Mouse (Mus musculus) stomach, postnatal 0 days (tissue): ENCODE data around the gene Fem1b. TPM values are rescaled to one million over a fixed set of nuclear protein-coding genes. Genes with fewer than 3 reads are reported as not detected.

Source experiments
- ATAC-seq: fragments of 200-750 bp; cut with Nextera tagmentation; 2 replicates; pipeline ENCODE4 v1.8.0; 2017; ENCODE audit not compliant: low FRiP score, low TSS enrichment
- DNase-seq: peaks from one replicate; pipeline ENCODE4 v3.0.0-alpha.2; 2016; ENCODE audit warnings: low spot score
- H3K27ac ChIP-seq: fragments of 300-500 bp; sonication (generic); replicated peaks from 2 replicates; pipeline ENCODE4 v1.5.1; 2014; ENCODE audit warnings: mild to moderate bottlenecking, control low read depth
- H3K27me3 ChIP-seq: fragments of 300-500 bp; sonication (generic); 2 replicates; pipeline ENCODE4 v1.6.1; 2014; ENCODE audit warnings: low read length; ENCODE audit not compliant: control insufficient read depth, insufficient read depth
- H3K36me3 ChIP-seq: fragments of 300-500 bp; sonication (generic); 2 replicates; pipeline ENCODE4 v1.6.1; 2014; ENCODE audit warnings: low read length, mixed read lengths; ENCODE audit not compliant: control insufficient read depth, insufficient read depth
- H3K4me1 ChIP-seq: fragments of 300-500 bp; sonication (generic); replicated peaks from 2 replicates; pipeline ENCODE4 v1.6.1; 2014; ENCODE audit warnings: antibody characterized with exemption; ENCODE audit not compliant: control insufficient read depth, insufficient read depth
- H3K4me2 ChIP-seq: fragments of 300-500 bp; sonication (generic); replicated peaks from 2 replicates; pipeline ENCODE4 v1.6.1; 2014; ENCODE audit warnings: low read depth, mild to moderate bottlenecking, control low read depth, moderate library complexity
- H3K4me3 ChIP-seq: fragments of 300-500 bp; sonication (generic); 2 replicates; pipeline ENCODE4 v1.5.1; 2014; ENCODE audit warnings: low read depth, low read length, control low read depth
- H3K9ac ChIP-seq: fragments of 300-500 bp; sonication (generic); 2 replicates; pipeline ENCODE4 v1.6.1; 2014; ENCODE audit warnings: mild to moderate bottlenecking, low read length, control low read depth, mixed read lengths
- H3K9me3 ChIP-seq: fragments of 300-500 bp; sonication (generic); 2 replicates; pipeline ENCODE4 v1.6.1; 2016; ENCODE audit warnings: low read length; ENCODE audit not compliant: control insufficient read depth
- CTCF ChIP-seq: IDR thresholded peaks from 2 replicates; pipeline ENCODE4 v1.5.1; 2016; ENCODE audit warnings: antibody characterized with exemption, low read depth, mild to moderate bottlenecking, moderate library complexity
- EP300 ChIP-seq: optimal IDR thresholded peaks from 2 replicates; pipeline ENCODE3; 2016; ENCODE audit warnings: antibody characterized with exemption
- WGBS: fragments of 180-500 bp; shearing (Covaris S2); extraction: QIAGEN DNeasy Blood & Tissue Kit; methylation state at CpG from one replicate; pipeline ENCODE4 v1.1.7; 2014; 5-methylcytosine and 5-hydroxymethylcytosine counted together
- polyA plus RNA-seq: library from polyadenylated mRNA; unstranded; fragments of >200 nt; fragmentation: Nextera tagmentation; extraction: Ambion mirVana; gene quantifications from 2 replicates; pipeline ENCODE4 v1.2.1, GENCODE M21; 2015

Gene Fem1b
- polyA plus RNA-seq, 1 experiment from 2014 or later = 6.6 TPM

GRCm38 (mm10) chr9:62777461-62777860 lies 34.3 kb downstream of the Fem1b start:
- H3K9ac ChIP-seq = no peak overlapping the region
- TF ChIP-seq CTCF (peak; percentile 92), EP300 (no peak)
- peak; percentile 62 for DNase-seq
- no peak overlapping the region; the same call in 1 of the 2 replicates for H3K4me2 ChIP-seq
- WGBS = 7% methylated on average over 5 of the region's 5 CpGs
- H3K4me1 ChIP-seq = no peaks in the 10 kb centered on the region
- no peaks in the 10 kb centered on the region for H3K27me3 ChIP-seq
- no peak overlapping the region for H3K27ac ChIP-seq
- no peak overlapping the region for H3K4me3 ChIP-seq
- no peaks in the 10 kb centered on the region for H3K36me3 ChIP-seq
- peak; percentile 45 for ATAC-seq
- no peaks in the 10 kb centered on the region for H3K9me3 ChIP-seq

- WGBS = 21% methylated on average over 4 of the region's 4 CpGs
- TF ChIP-seq EP300 = no peak
- TF ChIP-seq CTCF = no peak
These were observed 36.3 kb downstream of the Fem1b start for GRCm38 (mm10) chr9:62775464-62775863.

GRCm38 (mm10) chr9:62772746-62773145 lies 39.0 kb downstream of the Fem1b start:
- Histone ChIP-seq H3K4me3 (no peak overlapping the region), H3K4me2 (no peak overlapping the region), H3K9ac (no peak overlapping the region), H3K4me1 (no peaks in the 10 kb centered on the region), H3K27ac (no peak overlapping the region), H3K36me3 (no peaks in the 10 kb centered on the region), H3K27me3 (no peaks in the 10 kb centered on the region), H3K9me3 (no peaks in the 10 kb centered on the region)
- TF ChIP-seq CTCF = no peak
- no peak for TF ChIP-seq EP300
- 67% methylated on average over 8 of the region's 8 CpGs for WGBS
- DNase-seq = no peak
- ATAC-seq = no peak

More at GRCm38 (mm10) chr9:62775464-62775863, 36.3 kb downstream of the Fem1b start:
- H3K9me3 ChIP-seq = no peaks in the 10 kb centered on the region
- DNase-seq (peak; percentile 19), ATAC-seq (no peak)
- H3K4me2 ChIP-seq = no peak overlapping the region
- H3K4me1 ChIP-seq = no peaks in the 10 kb centered on the region
- no peaks in the 10 kb centered on the region for H3K27me3 ChIP-seq
- H3K27ac ChIP-seq = no peak overlapping the region
- no peak overlapping the region for H3K9ac ChIP-seq
- no peaks in the 10 kb centered on the region for H3K36me3 ChIP-seq
- H3K4me3 ChIP-seq = no peak overlapping the region

- no peaks in the 10 kb centered on the region for H3K36me3 ChIP-seq
- H3K9ac ChIP-seq = no peak overlapping the region
- no peaks in the 10 kb centered on the region for H3K27me3 ChIP-seq
- no peaks in the 10 kb centered on the region for H3K9me3 ChIP-seq
- H3K4me1 ChIP-seq = no peaks in the 10 kb centered on the region
- no peak overlapping the region for H3K4me3 ChIP-seq
- no peak overlapping the region for H3K4me2 ChIP-seq
- no peak overlapping the region for H3K27ac ChIP-seq
- TF ChIP-seq EP300 (no peak), CTCF (no peak)
- DNase-seq (no peak), ATAC-seq (no peak)
- 79% methylated on average over 5 of the region's 5 CpGs for WGBS
These were observed 43.4 kb downstream of the Fem1b start for GRCm38 (mm10) chr9:62768361-62768760.

GRCm38 (mm10) chr9:62767464-62767863 lies 44.3 kb downstream of the Fem1b start:
- H3K4me2 ChIP-seq = no peak overlapping the region
- no peak overlapping the region for H3K27ac ChIP-seq
- no peak overlapping the region for H3K4me3 ChIP-seq
- WGBS = 73% methylated on average over 17 of the region's 17 CpGs
- ATAC-seq (no peak), DNase-seq (no peak)
- TF ChIP-seq CTCF (peak; percentile 11; the same call in 1 of the 2 replicates), EP300 (no peak)
- H3K36me3 ChIP-seq = no peaks in the 10 kb centered on the region
- H3K9me3 ChIP-seq = no peaks in the 10 kb centered on the region
- no peak overlapping the region for H3K9ac ChIP-seq
- H3K27me3 ChIP-seq = no peaks in the 10 kb centered on the region
- no peaks in the 10 kb centered on the region for H3K4me1 ChIP-seq

GRCm38 (mm10) chr9:62765346-62765745 lies 46.4 kb downstream of the Fem1b start:
- 79% methylated on average over 4 of the region's 4 CpGs for WGBS
- Histone ChIP-seq H3K4me2 (no peak overlapping the region), H3K27ac (no peak overlapping the region), H3K27me3 (no peaks in the 10 kb centered on the region), H3K9me3 (no peaks in the 10 kb centered on the region), H3K9ac (no peak overlapping the region), H3K4me3 (no peak overlapping the region), H3K36me3 (no peaks in the 10 kb centered on the region), H3K4me1 (no peaks in the 10 kb centered on the region)
- TF ChIP-seq CTCF (no peak), EP300 (no peak)
- ATAC-seq = no peak
- no peak for DNase-seq
